Mouse (Mus musculus) hindbrain, postnatal 0 days (tissue): ENCODE results near the gene Ptprg. TPM values are rescaled to one million over a fixed set of nuclear protein-coding genes. Genes with fewer than 3 reads are reported as not detected.

ENCODE experiments used
- ATAC-seq: fragments of 200-750 bp; cut with Nextera tagmentation; 2 replicates; pipeline ENCODE4 v1.8.0; 2017; ENCODE audit warnings: mild to moderate bottlenecking, moderate TSS enrichment, moderate library complexity
- DNase-seq: peaks from one replicate; pipeline ENCODE4 v3.0.0-alpha.2; 2015; ENCODE audit warnings: low spot score
- H3K27ac ChIP-seq: fragments of 300-500 bp; sonication (generic); 2 replicates; pipeline ENCODE4 v1.5.1; 2014; ENCODE audit warnings: mild to moderate bottlenecking
- H3K27me3 ChIP-seq: fragments of 300-500 bp; sonication (generic); 2 replicates; pipeline ENCODE4 v1.6.1; 2014; ENCODE audit warnings: low read length, mixed read lengths; ENCODE audit not compliant: insufficient read depth
- H3K36me3 ChIP-seq: fragments of 300-500 bp; sonication (generic); 2 replicates; pipeline ENCODE4 v1.6.1; 2014; ENCODE audit warnings: low read length, mixed read lengths; ENCODE audit not compliant: insufficient read depth
- H3K4me1 ChIP-seq: fragments of 300-500 bp; sonication (generic); 2 replicates; pipeline ENCODE4 v1.6.1; 2014; ENCODE audit warnings: antibody characterized with exemption, low read length, mixed read lengths; ENCODE audit not compliant: insufficient read depth
- H3K4me2 ChIP-seq: fragments of 300-500 bp; sonication (generic); 2 replicates; pipeline ENCODE4 v1.6.1; 2014; ENCODE audit warnings: low read depth, mild to moderate bottlenecking, low read length, moderate library complexity, mixed read lengths
- H3K4me3 ChIP-seq: fragments of 300-500 bp; sonication (generic); 2 replicates; pipeline ENCODE4 v1.5.1; 2014; ENCODE audit warnings: low read length
- H3K9ac ChIP-seq: fragments of 300-500 bp; sonication (generic); replicated peaks from 2 replicates; pipeline ENCODE4 v1.6.1; 2014; ENCODE audit warnings: mild to moderate bottlenecking, low read length, moderate library complexity, mixed read lengths
- H3K9me3 ChIP-seq: fragments of 300-500 bp; sonication (generic); 2 replicates; pipeline ENCODE4 v1.6.1; 2016; ENCODE audit warnings: low read length, mixed read lengths
- CTCF ChIP-seq: IDR thresholded peaks from 2 replicates; pipeline ENCODE4 v1.5.1; 2016; ENCODE audit warnings: antibody characterized with exemption, control low read depth, low read depth
- WGBS: fragments of 180-500 bp; shearing (Covaris S2); extraction: QIAGEN DNeasy Blood & Tissue Kit; methylation state at CpG from one replicate; pipeline ENCODE4 v1.1.7; 2014; 5-methylcytosine and 5-hydroxymethylcytosine counted together
- polyA plus RNA-seq: library from polyadenylated mRNA; unstranded; fragments of >200 nt; fragmentation: Nextera tagmentation; extraction: Ambion mirVana; gene quantifications from 2 replicates; pipeline ENCODE4 v1.2.1, GENCODE M21; 2015
- total RNA-seq: library from RNA; depleted of rRNA; stranded (reverse); fragments of >200 nt; gene quantifications from 2 replicates; pipeline ENCODE4 v1.2.3, GENCODE M21; 2014

Gene Ptprg
- total and polyA plus RNA-seq, 2 experiments from 2014 or later = 33.0 to 101 TPM

DNA sequence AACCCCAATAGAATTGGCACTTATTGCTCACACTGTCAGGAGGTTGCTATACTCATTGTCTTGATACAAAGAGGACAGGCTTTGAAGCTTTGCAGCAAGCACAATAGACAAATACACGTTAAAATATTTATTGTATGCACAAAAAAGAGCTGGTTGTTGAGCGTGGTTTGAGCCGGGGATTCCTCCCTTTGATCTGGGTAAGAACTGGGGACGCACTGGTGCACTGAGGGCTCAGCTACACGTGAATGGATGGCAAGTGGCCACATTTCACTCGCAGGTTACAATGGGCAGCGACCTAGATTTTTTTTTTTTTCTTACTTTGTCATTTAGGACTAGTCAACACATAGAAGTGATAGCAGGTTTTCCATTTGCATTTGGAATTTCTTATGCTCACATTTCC is 165.9 kb downstream of the Ptprg start:
- no peak for TF ChIP-seq CTCF
- H3K9ac ChIP-seq = no peak overlapping the region
- 23% methylated on average over 7 of the region's 7 CpGs for WGBS
- H3K4me1 ChIP-seq = no peaks in the 10 kb centered on the region
- no peaks in the 10 kb centered on the region for H3K9me3 ChIP-seq
- no peak overlapping the region for H3K4me2 ChIP-seq
- DNase-seq (no peak), ATAC-seq (no peak)
- H3K27me3 ChIP-seq = no peaks in the 10 kb centered on the region
- H3K36me3 ChIP-seq = no peaks in the 10 kb centered on the region
- no peak overlapping the region for H3K27ac ChIP-seq
- no peak overlapping the region for H3K4me3 ChIP-seq

DNA sequence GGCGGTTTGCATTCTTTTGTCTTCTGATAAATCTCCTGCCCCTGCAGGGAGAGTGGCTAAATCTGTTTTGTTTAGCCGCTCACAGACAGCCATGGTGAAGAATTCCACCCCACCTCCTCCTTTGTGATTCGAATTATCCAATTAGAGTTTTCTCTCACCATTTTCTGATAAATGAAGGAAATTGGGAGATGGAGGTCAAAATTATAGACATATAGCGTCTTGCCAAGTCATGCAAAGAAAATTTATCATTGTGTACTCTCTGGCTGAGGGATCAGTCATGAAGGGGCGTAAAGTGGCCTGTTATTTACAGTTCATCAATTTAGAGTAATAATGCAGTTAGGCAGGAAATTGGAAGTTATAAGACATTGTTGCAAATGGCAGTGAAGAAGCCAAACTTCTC is 168.8 kb downstream of the Ptprg start:
- Histone ChIP-seq H3K36me3 (no peaks in the 10 kb centered on the region), H3K4me1 (no peaks in the 10 kb centered on the region), H3K27me3 (no peaks in the 10 kb centered on the region), H3K9me3 (no peaks in the 10 kb centered on the region), H3K4me3 (no peak overlapping the region), H3K27ac (no peak overlapping the region), H3K9ac (no peak overlapping the region), H3K4me2 (no peak overlapping the region)
- ATAC-seq = no peak
- no peak for TF ChIP-seq CTCF
- DNase-seq = no peak
- WGBS = 52% methylated on average over 5 of the region's 5 CpGs

DNA sequence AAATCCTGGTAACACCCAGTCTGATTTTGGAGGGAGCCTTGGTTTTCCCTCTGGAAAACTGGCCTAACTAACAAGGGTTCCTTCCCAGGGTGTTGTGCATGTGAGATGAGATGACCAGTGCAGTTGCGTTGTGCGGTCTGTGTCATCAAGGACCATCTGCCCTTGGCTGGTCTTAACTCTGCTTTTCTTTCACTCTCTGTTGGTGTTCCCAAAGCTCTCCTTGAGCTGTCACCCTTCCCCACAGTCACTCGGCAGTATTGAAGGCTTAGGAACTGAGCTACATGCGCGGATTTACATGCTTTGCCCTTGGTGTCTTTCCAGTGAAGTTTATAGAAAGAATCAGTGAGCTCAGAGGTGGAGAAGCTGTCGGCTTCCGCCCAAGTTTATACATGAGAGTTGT is 170.5 kb downstream of the Ptprg start:
- H3K36me3 ChIP-seq = no peaks in the 10 kb centered on the region
- H3K27ac ChIP-seq = no peak overlapping the region
- no peak for DNase-seq
- H3K9me3 ChIP-seq = no peaks in the 10 kb centered on the region
- H3K9ac ChIP-seq = no peak overlapping the region
- H3K4me1 ChIP-seq = no peaks in the 10 kb centered on the region
- no peak overlapping the region for H3K4me3 ChIP-seq
- WGBS = 92% methylated on average over 7 of the region's 7 CpGs
- no peak overlapping the region for H3K4me2 ChIP-seq
- H3K27me3 ChIP-seq = no peaks in the 10 kb centered on the region
- no peak for ATAC-seq
- TF ChIP-seq CTCF = no peak

DNA sequence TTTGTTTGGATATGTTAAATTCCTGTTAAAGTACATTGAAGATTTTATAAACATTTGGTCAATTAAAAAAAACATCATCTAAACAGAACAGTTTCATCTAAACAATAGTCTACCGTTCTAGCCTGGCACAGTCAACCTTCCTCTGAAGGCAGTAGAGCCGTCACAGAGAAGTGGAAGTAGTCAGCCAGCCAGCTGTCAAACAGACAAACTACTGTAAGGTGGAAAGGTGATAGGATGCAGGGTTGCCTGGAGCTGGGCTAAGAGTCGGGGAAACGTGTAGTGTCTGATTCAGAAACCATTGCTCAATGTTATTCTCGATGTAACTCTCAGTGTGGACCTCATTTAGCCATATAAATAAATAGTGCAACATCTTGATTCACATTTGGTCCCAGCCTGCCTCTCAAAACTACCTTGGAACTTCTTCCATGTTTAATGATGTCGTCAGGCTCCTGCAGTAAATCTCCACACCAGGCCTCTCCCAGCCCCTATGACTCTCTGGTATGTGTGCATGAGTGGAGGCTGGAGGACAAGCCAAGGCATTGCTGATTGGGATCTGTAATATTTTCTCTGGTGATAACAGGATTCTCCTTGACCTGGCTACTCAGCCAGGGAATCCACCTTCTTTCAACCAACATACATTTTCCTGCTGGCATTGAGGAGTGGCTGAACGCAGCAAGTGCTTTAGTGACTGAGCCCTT is 178.0 kb downstream of the Ptprg start:
- Histone ChIP-seq H3K27ac (no peak overlapping the region), H3K27me3 (no peaks in the 10 kb centered on the region), H3K9ac (no peak overlapping the region), H3K4me2 (no peak overlapping the region), H3K36me3 (no peaks in the 10 kb centered on the region), H3K4me3 (no peak overlapping the region), H3K9me3 (no peaks in the 10 kb centered on the region), H3K4me1 (no peaks in the 10 kb centered on the region)
- DNase-seq = no peak
- WGBS = 72% methylated on average over 7 of the region's 7 CpGs
- no peak for ATAC-seq
- no peak for TF ChIP-seq CTCF

DNA sequence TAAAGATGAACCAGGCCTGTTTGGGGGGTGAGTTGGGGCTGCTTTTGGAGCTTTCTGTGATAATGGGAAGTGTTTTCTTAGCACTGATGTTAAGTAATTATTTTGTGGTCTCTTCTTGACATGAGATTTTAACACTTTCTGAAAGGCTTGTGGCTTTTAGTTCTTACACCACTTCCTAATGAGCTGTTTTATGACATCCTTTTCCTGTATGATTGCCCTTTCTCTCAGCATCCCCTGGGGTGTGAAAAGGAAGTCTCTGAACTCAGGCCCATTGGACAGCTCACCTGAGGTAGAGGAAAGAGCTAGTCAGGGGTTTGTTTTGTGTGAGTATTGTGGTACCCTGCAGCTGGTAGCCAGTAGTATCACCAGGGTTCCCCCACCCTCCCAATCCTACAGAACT is 179.0 kb downstream of the Ptprg start:
- Histone ChIP-seq H3K9me3 (no peaks in the 10 kb centered on the region), H3K36me3 (no peaks in the 10 kb centered on the region), H3K4me3 (no peak overlapping the region), H3K27ac (no peak overlapping the region), H3K4me1 (no peaks in the 10 kb centered on the region), H3K4me2 (no peak overlapping the region), H3K27me3 (no peaks in the 10 kb centered on the region), H3K9ac (no peak overlapping the region)
- DNase-seq (no peak), ATAC-seq (no peak)
- no peak for TF ChIP-seq CTCF

DNA sequence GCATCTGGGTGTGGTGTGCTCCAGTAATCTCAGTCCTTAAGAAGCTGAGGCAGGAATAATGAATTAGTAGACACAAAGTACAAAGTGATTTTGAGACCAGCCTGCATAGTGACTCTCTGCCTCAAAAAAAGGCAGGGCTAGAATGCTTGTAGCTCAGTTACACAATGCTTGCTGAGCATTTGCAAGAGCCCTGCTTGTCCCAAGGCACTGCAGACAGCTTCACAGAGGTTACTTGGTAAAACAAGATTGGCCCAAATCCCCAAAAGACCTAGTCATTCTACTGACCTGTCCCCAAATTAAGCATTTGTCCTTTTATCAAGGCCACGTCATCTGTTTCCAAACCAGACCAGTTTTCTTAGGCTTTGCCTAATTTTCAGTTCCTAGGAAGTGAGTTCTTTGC is 190.4 kb downstream of the Ptprg start:
- no peak for ATAC-seq
- TF ChIP-seq CTCF = no peak
- no peaks in the 10 kb centered on the region for H3K9me3 ChIP-seq
- no peak overlapping the region for H3K27ac ChIP-seq
- no peak overlapping the region for H3K9ac ChIP-seq
- H3K36me3 ChIP-seq = no peaks in the 10 kb centered on the region
- H3K4me1 ChIP-seq = no peaks in the 10 kb centered on the region; the same call in 1 of the 2 replicates
- no peaks in the 10 kb centered on the region for H3K27me3 ChIP-seq
- DNase-seq = no peak
- 85% methylated on average over 1 of the region's 1 CpGs for WGBS
- H3K4me3 ChIP-seq = no peak overlapping the region
- no peak overlapping the region for H3K4me2 ChIP-seq

DNA sequence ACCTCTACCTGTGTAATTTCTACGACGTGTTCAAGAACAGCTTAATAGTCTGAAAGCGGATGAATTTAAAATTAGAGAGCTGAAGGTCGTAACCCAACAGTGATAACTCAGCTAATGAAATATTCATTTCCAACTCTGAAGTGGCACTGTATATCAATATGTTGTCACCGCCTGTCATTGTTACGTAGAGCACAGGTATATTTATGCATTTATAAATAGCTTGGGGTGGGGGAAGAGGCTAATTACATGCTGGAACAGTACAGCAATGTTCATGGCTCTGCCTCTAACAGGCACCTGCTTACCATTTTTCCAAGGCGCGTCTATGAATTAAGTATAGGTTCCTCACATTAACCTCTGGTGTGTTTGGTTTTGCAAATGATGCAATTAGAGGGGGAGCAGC is 199.3 kb downstream of the Ptprg start:
- ATAC-seq (no peak), DNase-seq (no peak)
- Histone ChIP-seq H3K9me3 (no peaks in the 10 kb centered on the region), H3K9ac (no peak overlapping the region), H3K4me3 (no peak overlapping the region), H3K4me2 (no peak overlapping the region), H3K36me3 (no peaks in the 10 kb centered on the region), H3K4me1 (no peaks in the 10 kb centered on the region; the same call in 1 of the 2 replicates), H3K27me3 (no peaks in the 10 kb centered on the region), H3K27ac (no peak overlapping the region)
- TF ChIP-seq CTCF = no peak
- 79% methylated on average over 8 of the region's 8 CpGs for WGBS
